Mouse (Mus musculus): ENCODE data around the gene Arid1b. TPM values are rescaled to one million over a fixed set of nuclear protein-coding genes. Genes with fewer than 3 reads are reported as not detected.

Gene Arid1b
- polyA plus RNA-seq, 1 experiment from 2014 or later = 9.6 TPM

DNA sequence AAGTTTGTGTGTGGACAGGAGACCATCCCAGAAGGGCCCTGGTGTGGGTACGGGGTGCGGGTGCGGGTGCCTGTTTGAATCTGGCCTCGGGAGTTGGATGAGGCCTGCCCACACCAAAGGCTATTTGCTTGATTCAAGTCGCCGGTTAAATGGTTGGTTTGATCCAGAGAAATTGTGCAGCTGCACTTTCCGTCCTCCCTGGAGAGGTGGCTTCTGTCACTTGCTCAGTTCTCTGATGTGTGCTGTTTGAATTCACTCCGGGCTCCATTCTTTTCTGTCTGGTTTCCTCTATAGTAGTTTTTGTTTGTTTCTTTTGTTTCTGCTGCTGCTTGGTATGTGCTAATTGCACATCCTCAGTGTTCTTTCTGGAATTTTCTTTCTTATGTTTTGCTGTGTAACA is 107.0 kb downstream of the Arid1b start:
- no peaks in the 10 kb centered on the region for H3K9me3 ChIP-seq (ENCODE audit: control insufficient read depth, low read length)
- WGBS = 51% methylated on average over 8 of the region's 8 CpGs
- peaks cover 21% of the 10 kb centered on the region for H3K4me1 ChIP-seq (ENCODE audit: control insufficient read depth, insufficient read depth, low read depth, low read length)
- no peak for ATAC-seq
- no peaks in the 10 kb centered on the region for H3K36me3 ChIP-seq (ENCODE audit: control insufficient read depth, insufficient read depth, low read length)
- no peak overlapping the region for H3K9ac ChIP-seq (ENCODE audit: low read depth, low read length)
- H3K27me3 ChIP-seq (replicated peaks; ENCODE audit: control insufficient read depth, insufficient read depth, low read length) = no peaks in the 10 kb centered on the region
- H3K4me2 ChIP-seq (ENCODE audit: low read length) = no peak overlapping the region
- no peak overlapping the region for H3K27ac ChIP-seq (ENCODE audit: low read depth, low read length)
- H3K4me3 ChIP-seq (ENCODE audit: low read length) = no peak overlapping the region

DNA sequence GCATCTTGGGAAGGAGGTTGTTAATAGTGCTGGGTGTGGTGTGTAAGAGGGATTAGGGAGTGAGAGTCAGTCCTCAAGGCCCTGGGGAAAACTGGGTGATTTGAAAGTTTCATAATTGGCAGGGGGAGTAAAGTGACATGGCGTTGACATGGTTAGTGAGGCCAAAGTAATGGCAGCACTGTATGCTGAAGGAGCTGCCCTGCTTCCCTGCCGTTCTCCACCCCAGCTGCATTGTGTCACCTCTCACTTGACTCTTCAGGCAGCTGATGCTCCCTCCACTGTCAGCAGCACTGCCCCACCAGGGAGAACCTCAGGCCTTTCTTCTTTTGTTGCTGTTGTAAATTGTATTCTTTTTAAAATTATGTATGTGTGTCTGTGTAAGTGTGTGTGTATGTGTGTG is 107.8 kb downstream of the Arid1b start:
- WGBS = 25% methylated on average over 2 of the region's 2 CpGs
- no peak for ATAC-seq
- Histone ChIP-seq H3K36me3 (ENCODE audit: control insufficient read depth, insufficient read depth, low read length) (no peaks in the 10 kb centered on the region), H3K27me3 (replicated peaks; ENCODE audit: control insufficient read depth, insufficient read depth, low read length) (no peaks in the 10 kb centered on the region), H3K9ac (ENCODE audit: low read depth, low read length) (no peak overlapping the region), H3K4me3 (ENCODE audit: low read length) (no peak overlapping the region), H3K9me3 (ENCODE audit: control insufficient read depth, low read length) (no peaks in the 10 kb centered on the region), H3K27ac (ENCODE audit: low read depth, low read length) (no peak overlapping the region), H3K4me2 (ENCODE audit: low read length) (no peak overlapping the region), H3K4me1 (ENCODE audit: control insufficient read depth, insufficient read depth, low read depth, low read length) (peaks cover 28% of the 10 kb centered on the region)

DNA sequence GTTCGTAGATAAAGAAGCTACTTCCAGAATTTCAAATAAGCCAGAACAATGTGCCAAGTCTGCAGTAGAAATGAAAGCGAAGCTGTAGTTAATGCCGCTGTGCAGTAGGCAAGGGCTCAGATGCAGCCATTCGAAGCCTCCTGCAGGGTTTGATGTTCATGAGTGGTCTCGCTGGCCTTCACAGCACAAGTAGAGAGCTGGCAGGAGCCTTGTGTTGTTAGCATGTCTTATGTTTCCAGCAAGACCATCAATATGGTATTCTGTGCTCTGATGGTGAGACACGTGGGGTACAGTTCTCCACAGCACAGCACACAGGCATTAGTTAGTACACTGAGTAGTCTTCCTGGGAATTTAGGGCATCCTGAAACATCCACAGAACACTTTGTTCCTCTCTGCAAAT is 111.6 kb downstream of the Arid1b start:
- H3K9me3 ChIP-seq (ENCODE audit: control insufficient read depth, low read length) = no peaks in the 10 kb centered on the region
- no peaks in the 10 kb centered on the region for H3K27me3 ChIP-seq (replicated peaks; ENCODE audit: control insufficient read depth, insufficient read depth, low read length)
- H3K27ac ChIP-seq (ENCODE audit: low read depth, low read length) = peak overlapping the region; percentile 65
- no peaks in the 10 kb centered on the region for H3K36me3 ChIP-seq (ENCODE audit: control insufficient read depth, insufficient read depth, low read length)
- 27% methylated on average over 6 of the region's 6 CpGs for WGBS
- H3K4me2 ChIP-seq (ENCODE audit: low read length) = no peak overlapping the region
- H3K4me3 ChIP-seq (ENCODE audit: low read length) = no peak overlapping the region
- peaks cover 39% of the 10 kb centered on the region for H3K4me1 ChIP-seq (ENCODE audit: control insufficient read depth, insufficient read depth, low read depth, low read length)
- H3K9ac ChIP-seq (ENCODE audit: low read depth, low read length) = no peak overlapping the region
- no peak for ATAC-seq

DNA sequence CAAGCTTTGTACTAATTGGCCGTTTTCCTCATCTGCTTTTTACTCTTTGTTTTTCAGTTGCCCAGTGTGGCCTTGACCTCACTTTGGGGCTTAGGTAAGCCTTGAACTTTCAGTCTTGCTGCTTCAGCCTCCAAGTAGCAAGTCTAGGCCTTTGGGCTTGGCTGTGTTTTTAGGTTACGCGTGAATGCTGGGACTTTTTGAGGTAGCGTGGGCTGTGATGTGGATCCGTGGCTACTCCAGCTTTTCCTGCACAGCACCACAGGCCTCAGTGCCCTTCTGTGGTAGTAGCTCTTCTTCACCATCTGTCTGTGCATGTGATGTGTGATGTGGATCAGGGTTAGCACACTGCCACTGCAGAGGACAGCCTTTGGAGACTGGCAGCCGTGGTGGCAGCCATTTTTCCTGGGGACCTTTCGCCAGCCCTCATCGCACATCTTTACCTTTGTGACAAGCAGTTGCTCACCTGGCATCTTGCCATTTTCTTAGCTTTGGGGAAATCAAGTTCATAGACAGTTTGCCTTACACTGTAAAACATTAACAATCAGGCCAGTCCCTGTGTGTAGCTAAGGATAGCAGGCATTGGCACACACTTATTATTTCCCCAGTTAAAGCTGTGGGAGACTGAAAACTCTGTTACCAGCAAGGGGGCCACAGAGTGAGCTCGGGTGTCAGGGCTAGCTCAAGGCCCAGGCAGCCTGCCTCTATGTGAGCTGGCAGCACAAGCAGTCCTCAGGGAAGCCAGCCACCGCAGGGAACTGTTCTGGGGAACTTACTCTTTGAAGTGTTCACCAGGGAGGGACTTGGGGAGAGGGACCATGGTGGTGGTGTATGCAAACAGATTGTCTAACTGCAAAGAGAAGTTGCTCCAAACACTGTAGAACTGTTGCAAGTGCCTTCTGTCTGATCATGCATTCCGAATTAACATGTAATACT is 112.4 kb downstream of the Arid1b start:
- H3K4me2 ChIP-seq (ENCODE audit: low read length) = no peak overlapping the region
- no peaks in the 10 kb centered on the region for H3K36me3 ChIP-seq (ENCODE audit: control insufficient read depth, insufficient read depth, low read length)
- H3K27me3 ChIP-seq (replicated peaks; ENCODE audit: control insufficient read depth, insufficient read depth, low read length) = no peaks in the 10 kb centered on the region
- 61% methylated on average over 11 of the region's 11 CpGs for WGBS
- no peak overlapping the region for H3K4me3 ChIP-seq (ENCODE audit: low read length)
- ATAC-seq = no peak
- no peak overlapping the region for H3K9ac ChIP-seq (ENCODE audit: low read depth, low read length)
- H3K4me1 ChIP-seq (ENCODE audit: control insufficient read depth, insufficient read depth, low read depth, low read length) = peaks cover 35% of the 10 kb centered on the region
- peak overlapping the region; percentile 36; the same call in 1 of the 2 replicates for H3K27ac ChIP-seq (ENCODE audit: low read depth, low read length)
- H3K9me3 ChIP-seq (ENCODE audit: control insufficient read depth, low read length) = no peaks in the 10 kb centered on the region

DNA sequence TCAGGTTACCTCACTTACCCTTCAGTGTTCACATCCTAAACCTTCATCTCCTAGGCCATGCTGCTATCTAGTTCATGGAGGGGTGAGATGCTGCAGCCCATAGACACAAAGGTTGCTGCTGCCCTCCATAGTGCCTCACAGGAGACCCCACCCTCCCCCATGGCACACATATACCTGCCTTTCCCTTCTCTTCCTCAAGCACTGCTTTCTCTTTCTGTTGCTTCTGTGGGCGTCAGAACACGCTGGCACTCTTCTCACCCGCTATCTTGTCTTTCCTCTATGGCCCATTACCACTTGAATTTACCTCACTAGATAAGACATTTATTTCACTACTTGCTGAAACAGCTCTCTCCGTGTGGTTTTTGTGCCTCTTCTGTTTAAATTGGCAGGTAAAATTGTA is 113.4 kb downstream of the Arid1b start:
- Histone ChIP-seq H3K4me1 (ENCODE audit: control insufficient read depth, insufficient read depth, low read depth, low read length) (peaks cover 35% of the 10 kb centered on the region), H3K27me3 (replicated peaks; ENCODE audit: control insufficient read depth, insufficient read depth, low read length) (no peaks in the 10 kb centered on the region), H3K27ac (ENCODE audit: low read depth, low read length) (peak overlapping the region; percentile 10; the same call in 1 of the 2 replicates), H3K9me3 (ENCODE audit: control insufficient read depth, low read length) (no peaks in the 10 kb centered on the region), H3K4me3 (ENCODE audit: low read length) (no peak overlapping the region), H3K9ac (ENCODE audit: low read depth, low read length) (no peak overlapping the region), H3K36me3 (ENCODE audit: control insufficient read depth, insufficient read depth, low read length) (no peaks in the 10 kb centered on the region), H3K4me2 (ENCODE audit: low read length) (no peak overlapping the region)
- ATAC-seq = no peak
- 81% methylated on average over 4 of the region's 4 CpGs for WGBS

DNA sequence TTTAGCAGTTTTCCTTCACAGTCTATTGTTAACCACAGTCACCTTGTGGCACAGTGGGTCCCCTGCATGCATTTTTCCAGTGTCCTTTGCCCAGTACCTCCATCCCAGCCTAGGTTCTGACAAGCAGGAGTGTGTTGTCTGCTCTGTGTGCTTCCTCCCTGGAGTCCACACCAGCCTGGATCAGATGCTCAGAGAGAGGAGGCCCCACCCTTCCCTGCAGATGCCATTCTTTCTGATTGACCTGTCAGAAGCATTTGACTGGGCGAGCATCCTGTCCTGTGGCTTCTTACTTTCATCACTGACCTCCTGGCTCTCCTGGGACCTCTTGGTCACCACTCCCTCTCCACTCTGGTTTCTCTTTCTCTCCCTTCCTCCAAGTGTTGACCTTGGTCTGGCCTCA is 113.9 kb downstream of the Arid1b start:
- H3K4me2 ChIP-seq (ENCODE audit: low read length) = no peak overlapping the region
- no peak overlapping the region for H3K27ac ChIP-seq (ENCODE audit: low read depth, low read length)
- 65% methylated on average over 1 of the region's 1 CpGs for WGBS
- no peak for ATAC-seq
- H3K9ac ChIP-seq (ENCODE audit: low read depth, low read length) = no peak overlapping the region
- no peaks in the 10 kb centered on the region for H3K9me3 ChIP-seq (ENCODE audit: control insufficient read depth, low read length)
- no peaks in the 10 kb centered on the region for H3K27me3 ChIP-seq (replicated peaks; ENCODE audit: control insufficient read depth, insufficient read depth, low read length)
- H3K36me3 ChIP-seq (ENCODE audit: control insufficient read depth, insufficient read depth, low read length) = no peaks in the 10 kb centered on the region
- H3K4me1 ChIP-seq (ENCODE audit: control insufficient read depth, insufficient read depth, low read depth, low read length) = peaks cover 35% of the 10 kb centered on the region
- no peak overlapping the region for H3K4me3 ChIP-seq (ENCODE audit: low read length)

DNA sequence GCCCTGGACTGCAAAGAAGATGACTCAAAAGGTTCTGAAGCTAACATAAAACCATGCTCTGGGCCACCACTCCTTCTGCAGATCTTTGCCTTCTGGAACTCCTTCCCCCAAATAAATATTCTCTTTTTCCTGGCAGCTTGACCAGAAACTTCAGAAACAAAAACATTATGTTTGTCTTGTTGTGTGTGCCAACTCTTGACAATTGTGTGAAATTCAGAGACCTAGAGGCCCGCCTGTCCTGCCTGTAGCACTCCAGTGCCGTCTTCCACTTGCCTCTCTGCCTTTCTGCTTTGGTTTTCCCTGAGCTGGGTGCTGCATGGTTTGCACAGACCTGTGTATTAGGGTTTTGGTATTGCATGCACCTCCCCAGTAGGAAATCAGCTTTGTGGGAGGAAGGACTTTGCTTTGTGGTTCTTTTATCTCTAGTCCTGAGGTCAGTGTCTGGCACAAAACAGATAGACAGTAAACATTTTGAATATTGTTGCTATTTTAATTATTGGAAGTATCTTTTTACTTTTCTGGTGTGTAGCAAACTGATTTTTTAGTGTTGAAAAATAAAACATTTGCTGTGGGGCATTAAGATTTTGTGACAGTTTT is 114.5 kb downstream of the Arid1b start:
- no peak overlapping the region for H3K27ac ChIP-seq (ENCODE audit: low read depth, low read length)
- WGBS = 80% methylated on average over 2 of the region's 2 CpGs
- no peak for ATAC-seq

DNA sequence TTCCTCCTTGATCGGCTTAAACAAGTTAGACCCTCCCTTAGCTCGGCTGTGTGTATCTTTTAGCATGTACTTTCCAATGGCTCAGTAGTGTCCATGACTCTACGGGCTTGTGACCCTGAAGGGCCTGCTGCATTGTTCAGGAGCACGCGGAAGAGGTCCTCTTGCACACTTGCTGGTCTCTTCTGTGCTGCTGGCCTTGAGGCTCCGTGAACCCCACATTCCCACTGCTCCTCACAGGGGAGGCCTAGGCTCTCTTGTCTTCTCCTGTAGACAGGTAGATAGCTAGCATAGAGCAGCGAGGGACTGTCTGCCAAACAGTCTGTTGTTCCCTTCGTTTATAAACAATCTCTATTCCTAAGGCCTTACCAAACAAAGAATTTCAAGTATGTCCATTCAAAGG is 115.2 kb downstream of the Arid1b start:
- no peak overlapping the region for H3K9ac ChIP-seq (ENCODE audit: low read depth, low read length)
- H3K36me3 ChIP-seq (ENCODE audit: control insufficient read depth, insufficient read depth, low read length) = no peaks in the 10 kb centered on the region
- peaks cover 35% of the 10 kb centered on the region for H3K4me1 ChIP-seq (ENCODE audit: control insufficient read depth, insufficient read depth, low read depth, low read length)
- ATAC-seq = no peak
- no peaks in the 10 kb centered on the region for H3K9me3 ChIP-seq (ENCODE audit: control insufficient read depth, low read length)
- H3K4me3 ChIP-seq (ENCODE audit: low read length) = no peak overlapping the region
- no peaks in the 10 kb centered on the region for H3K27me3 ChIP-seq (replicated peaks; ENCODE audit: control insufficient read depth, insufficient read depth, low read length)
- H3K4me2 ChIP-seq (ENCODE audit: low read length) = no peak overlapping the region
- 88% methylated on average over 8 of the region's 8 CpGs for WGBS
- no peak overlapping the region for H3K27ac ChIP-seq (ENCODE audit: low read depth, low read length)

More for the DNA sequence above, 114.5 kb downstream of the Arid1b start:
- peaks cover 35% of the 10 kb centered on the region for H3K4me1 ChIP-seq (ENCODE audit: control insufficient read depth, insufficient read depth, low read depth, low read length)
- no peaks in the 10 kb centered on the region for H3K36me3 ChIP-seq (ENCODE audit: control insufficient read depth, insufficient read depth, low read length)
- H3K9me3 ChIP-seq (ENCODE audit: control insufficient read depth, low read length) = no peaks in the 10 kb centered on the region
- H3K4me2 ChIP-seq (ENCODE audit: low read length) = no peak overlapping the region
- no peak overlapping the region for H3K4me3 ChIP-seq (ENCODE audit: low read length)
- no peak overlapping the region for H3K9ac ChIP-seq (ENCODE audit: low read depth, low read length)
- no peaks in the 10 kb centered on the region for H3K27me3 ChIP-seq (replicated peaks; ENCODE audit: control insufficient read depth, insufficient read depth, low read length)

DNA sequence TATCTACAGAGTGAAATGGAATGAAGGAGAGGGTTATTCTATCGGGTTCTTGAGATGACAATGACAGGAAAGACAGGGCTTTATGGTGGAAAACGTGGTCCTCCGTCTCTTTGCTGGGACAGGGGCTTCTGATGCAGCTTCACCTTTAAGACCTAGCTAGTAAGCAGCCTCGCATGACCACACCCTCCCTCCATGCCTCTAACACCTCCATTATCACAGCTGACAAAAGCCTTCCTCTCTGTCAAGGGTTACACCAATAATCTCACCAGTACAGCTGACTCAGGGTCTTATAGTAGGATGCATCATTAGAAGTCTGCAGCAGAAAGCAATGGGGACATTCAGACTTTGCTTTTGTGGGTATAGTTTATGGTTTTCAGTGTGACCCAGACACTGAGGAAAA is 116.0 kb downstream of the Arid1b start:
- Histone ChIP-seq H3K4me2 (ENCODE audit: low read length) (no peak overlapping the region), H3K9ac (ENCODE audit: low read depth, low read length) (no peak overlapping the region), H3K4me1 (ENCODE audit: control insufficient read depth, insufficient read depth, low read depth, low read length) (peaks cover 30% of the 10 kb centered on the region), H3K36me3 (ENCODE audit: control insufficient read depth, insufficient read depth, low read length) (no peaks in the 10 kb centered on the region), H3K9me3 (ENCODE audit: control insufficient read depth, low read length) (no peaks in the 10 kb centered on the region), H3K27me3 (replicated peaks; ENCODE audit: control insufficient read depth, insufficient read depth, low read length) (no peaks in the 10 kb centered on the region), H3K4me3 (ENCODE audit: low read length) (no peak overlapping the region), H3K27ac (ENCODE audit: low read depth, low read length) (no peak overlapping the region)
- 69% methylated on average over 4 of the region's 4 CpGs for WGBS
- no peak for ATAC-seq

All from hindbrain, embryonic 16.5 days (tissue).